Mouse (Mus musculus): ENCODE results near the gene Fgf12. TPM values are rescaled to one million over a fixed set of nuclear protein-coding genes. Genes with fewer than 3 reads are reported as not detected.

Fgf12 gene
- total RNA-seq (2014; fragmentation: Nextera tagmentation) (not detected in 2 replicates), total RNA-seq (2017) (0.93 TPM in 1 of 2 replicates, not detected in the other)

DNA sequence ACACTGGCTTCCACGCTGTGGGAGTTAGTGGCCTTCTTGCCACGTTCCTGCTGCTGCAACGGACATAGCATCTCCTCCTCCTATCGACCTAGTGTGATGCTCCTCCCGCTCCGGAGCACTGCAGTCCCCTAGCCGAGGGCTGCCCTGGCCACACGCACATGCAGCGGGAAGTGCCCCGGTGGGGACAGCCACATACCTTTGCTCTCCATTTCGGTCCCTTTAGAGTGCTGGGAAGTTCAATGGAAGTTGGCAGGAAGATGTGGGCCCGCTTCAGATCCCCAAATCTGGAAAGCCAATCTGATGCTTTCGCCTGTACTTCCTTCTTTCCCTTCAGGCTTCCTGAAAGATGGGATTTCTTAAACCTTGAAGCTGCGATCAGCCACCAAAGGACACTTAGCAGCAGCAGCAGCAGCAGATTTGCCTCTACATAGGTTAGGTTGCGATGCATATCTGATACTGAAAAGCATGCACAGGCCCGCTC is at the start of gene Fgf12:
TSS of gene Fgf12 (minus strand) at position 431 of the 481 bp plus-strand sequence.
- no peak for ATAC-seq (replicated peaks; ENCODE audit: poor library complexity, severe bottlenecking)

DNA sequence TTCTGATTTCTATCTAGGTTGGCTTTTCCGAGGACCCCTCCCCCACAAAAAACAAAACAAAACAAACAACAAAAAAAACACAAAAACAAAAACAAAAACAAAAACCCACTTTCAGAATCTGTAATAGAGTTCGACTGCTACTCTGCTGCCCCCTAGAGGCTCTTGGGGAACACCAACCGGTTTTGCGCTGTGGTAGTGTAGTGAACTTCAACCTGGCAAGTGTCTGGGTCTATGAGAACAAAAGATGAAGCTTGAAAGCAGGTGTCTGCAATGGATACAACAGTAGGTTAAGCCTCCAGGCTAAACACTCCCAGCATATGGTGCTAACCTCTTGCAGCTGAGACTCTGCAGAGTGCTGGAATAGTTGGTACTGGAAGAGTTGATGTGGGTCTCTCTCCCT is 40.2 kb upstream of the Fgf12 start:
- no peak; the same call in 1 of the 2 replicates for ATAC-seq (replicated peaks; ENCODE audit: poor library complexity, severe bottlenecking)

DNA sequence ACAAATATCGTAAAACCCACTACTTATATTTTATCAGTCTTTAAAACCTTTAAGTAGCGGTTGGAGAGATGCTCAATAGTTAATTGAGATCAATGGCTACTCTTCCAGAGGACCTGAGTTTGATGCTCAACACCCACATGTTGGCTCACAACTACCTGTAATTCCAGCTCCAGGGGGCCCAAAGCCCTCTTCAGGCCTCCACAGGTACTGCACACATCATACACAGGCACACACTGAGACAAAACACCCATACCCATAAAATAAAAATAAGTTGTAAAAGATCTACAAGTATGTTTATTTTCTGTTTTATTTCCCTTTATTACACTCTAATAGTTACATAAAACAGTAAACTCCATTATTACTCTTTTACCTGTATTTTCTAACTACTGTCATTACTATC is 17.4 kb upstream of the Fgf12 start:
- ATAC-seq (replicated peaks; ENCODE audit: poor library complexity, severe bottlenecking), result no peak

DNA sequence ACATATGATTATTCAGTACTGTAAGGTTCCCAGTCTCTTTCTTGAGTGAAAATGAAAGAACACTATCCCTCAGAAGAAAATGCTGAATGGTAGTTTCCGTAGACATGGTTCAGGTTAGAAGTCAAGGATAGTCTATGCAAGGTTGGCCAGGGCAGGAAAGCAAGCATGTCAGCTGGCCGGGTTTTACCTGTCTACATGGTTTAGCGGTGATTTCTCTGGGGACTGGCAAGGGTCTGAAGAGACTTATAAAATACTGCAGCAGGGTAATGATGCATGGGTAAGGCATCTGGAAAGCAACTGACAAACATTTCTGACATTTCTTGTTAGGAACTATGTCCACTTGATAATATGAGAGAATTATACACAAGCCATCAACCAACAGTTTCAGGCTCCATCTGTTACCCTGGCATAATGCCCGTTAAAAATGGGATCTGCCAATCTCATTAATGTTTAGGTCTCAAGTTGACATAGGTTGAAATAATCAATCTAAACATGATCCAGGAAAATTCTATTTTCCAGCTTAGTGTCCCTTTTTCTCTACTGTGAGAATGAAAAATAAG is 8.6 kb upstream of the Fgf12 start:
- no peak for ATAC-seq (replicated peaks; ENCODE audit: poor library complexity, severe bottlenecking)

DNA sequence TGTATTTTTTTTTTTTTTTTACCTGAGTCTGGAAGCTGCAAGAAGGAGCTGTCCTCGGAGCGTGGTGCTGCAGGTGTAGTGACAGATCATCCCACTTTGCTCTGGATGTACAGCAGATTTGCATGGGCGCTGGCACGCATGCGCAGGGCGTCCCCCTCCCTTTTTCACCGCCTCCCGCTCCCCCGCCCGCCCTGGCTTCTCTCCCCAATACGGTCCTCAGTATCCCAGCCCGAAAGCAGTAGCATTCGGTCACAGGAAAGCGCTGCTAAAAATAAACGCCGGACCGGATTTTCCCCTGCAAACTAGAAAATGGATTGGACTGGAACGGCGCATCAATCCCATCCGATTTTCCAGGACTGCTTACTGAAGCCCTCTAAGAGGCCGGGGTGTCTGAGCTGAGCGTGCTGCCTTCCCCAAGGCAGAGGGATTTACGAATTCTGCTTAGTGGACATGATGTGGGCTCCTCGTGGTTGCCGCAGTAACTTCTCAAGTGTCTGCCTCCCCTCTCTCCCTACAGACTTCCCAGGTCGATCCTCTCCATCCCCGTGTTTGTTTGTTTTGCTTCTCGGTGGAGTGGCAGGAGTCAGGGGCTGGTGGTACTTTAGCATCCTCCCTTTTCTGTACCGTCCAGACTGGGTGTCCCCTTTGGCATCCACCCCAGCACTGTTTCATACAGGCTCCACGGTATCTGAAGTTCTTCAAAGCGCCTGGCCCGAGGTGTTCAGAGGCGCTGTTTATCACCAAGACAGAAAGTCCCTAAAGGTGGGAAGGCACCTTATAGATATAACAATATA is 453 bp upstream of the Fgf12 start:
- no peak for ATAC-seq (replicated peaks; ENCODE audit: poor library complexity, severe bottlenecking)

DNA sequence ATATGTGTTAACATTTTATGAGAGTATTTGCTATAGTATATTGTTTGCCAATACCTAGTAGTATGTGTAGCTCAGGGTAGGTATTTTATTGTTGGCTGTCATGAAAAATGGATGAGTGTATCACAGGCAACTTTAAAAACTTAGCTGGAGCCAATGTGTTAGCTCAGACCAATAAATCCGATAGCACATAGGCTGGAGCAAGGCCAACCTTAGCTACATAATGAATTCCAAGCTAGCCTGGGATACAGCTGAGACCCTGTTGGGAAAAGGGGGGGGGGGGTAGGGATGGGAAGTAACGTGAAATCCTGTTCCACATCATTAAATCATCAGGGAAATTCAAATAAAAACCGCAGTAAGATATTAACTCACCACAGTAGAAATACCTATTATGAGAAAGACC is 18.4 kb downstream of the Fgf12 start:
- ATAC-seq (replicated peaks; ENCODE audit: poor library complexity, severe bottlenecking), result no peak

DNA sequence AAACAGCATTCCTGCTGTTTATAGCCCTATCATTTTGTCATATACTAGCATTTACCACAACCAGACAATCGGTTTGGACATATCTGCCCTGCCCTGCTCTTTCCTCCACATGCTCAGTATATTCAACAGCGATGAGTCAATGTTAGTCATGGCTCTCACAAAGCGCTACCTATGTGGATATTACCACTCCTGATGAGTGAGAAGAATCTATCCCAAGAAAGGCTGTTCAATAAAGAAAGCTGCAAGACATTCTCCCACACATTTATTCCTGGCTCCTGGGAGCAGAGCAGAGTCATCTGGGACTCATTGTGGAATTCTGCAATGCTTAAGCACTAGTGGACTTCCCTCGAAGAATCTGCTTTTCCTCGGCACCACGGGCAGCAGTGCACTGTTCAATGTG is 26.1 kb downstream of the Fgf12 start:
- ATAC-seq (replicated peaks; ENCODE audit: poor library complexity, severe bottlenecking), result no peak

DNA sequence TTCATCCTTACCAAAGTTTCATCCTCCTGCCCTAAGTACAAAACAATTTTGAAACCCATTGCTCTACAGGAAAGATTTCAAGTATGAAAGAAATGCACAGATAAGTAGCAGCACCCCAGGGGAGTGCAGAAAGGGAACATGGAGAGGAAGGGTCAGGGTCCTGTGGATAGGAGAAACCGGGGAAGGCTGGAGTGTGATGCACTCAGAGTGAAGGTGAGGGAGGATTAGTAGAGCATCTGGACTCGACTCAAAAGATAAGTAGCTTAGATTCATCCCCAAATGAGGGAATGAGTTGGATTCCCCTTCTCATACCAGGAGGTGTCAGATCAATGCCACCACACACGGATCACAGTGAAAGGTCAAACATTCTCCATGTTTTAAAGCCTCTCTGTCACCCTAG is 46.2 kb downstream of the Fgf12 start:
- ATAC-seq (replicated peaks; ENCODE audit: poor library complexity, severe bottlenecking), result no peak

DNA sequence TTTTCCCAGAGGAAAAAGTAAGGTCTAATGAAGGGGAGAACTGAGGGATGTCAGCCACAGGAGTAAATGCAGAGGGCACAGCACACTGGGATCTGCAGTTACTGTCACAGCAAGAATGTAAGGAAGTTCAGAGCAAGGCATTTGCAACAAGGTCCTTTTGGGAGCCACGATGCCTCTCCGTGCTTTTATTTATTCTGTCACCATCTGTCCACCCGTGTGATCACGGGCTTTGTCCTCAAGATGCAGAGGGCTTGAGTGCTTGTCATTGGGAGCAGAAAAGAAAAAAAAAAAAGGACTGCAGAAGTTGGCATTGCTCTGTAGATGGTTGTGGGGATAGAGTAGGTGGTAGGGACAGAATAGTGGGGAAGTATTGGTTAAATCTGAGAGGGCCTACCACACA is 52.5 kb downstream of the Fgf12 start:
- no peak for ATAC-seq (replicated peaks; ENCODE audit: poor library complexity, severe bottlenecking)

DNA sequence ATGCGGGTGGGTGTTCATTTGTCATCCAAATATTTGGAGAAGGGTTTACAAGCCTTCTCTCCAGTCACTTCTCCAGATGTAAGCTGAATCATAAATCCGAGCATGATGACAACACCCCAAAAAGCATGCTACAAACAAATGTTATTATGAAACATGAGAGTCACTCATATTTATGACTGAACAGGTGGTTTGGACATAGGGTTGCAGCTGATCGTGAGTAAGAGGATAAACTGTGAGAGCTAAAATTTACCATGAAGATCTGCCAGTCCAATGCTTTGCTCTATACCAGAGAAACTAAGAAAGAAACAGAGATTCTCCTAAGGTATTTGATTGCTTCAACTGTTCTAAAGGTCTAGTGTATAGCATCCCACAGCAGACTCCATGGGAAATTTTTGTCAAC is 56.0 kb downstream of the Fgf12 start:
- ATAC-seq (replicated peaks; ENCODE audit: poor library complexity, severe bottlenecking), result no peak

DNA sequence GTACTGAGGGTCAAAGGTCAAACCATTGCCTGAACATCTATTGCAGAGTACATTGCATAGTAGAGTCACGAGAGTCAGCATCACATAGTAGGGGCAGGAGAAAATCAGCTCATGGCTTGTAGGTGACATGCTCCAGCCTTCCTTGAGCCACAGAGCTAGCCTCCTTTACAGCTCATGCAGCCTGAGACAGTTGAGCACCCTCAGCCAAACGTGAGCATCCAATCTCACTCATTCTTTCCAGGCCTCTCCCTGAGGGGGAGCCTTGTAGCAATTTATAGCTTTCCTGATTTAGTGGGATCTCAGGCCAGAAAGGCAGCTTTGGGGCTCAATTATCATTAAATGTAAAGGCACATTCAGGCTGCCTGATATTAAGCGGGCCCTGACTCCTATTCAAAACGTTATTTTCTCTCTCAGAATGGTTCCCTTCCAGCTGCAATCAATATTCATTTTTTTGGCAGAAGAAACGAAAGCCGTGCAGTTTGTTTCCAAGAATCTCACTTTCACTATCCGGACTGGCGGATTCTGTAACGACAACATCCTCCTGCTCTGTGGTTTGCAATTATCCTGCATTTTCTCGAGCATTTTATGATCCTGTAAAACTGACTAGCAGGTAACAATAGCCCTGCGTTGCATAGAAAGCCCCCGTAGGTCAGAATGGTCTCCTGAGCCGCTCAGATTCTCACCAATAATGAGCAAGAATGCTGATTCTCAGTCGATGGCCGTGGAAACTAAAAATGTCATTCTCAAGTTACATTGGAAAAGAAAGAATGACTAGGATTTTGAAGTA is 58.6 kb downstream of the Fgf12 start:
- ATAC-seq (replicated peaks; ENCODE audit: poor library complexity, severe bottlenecking), result no peak

DNA sequence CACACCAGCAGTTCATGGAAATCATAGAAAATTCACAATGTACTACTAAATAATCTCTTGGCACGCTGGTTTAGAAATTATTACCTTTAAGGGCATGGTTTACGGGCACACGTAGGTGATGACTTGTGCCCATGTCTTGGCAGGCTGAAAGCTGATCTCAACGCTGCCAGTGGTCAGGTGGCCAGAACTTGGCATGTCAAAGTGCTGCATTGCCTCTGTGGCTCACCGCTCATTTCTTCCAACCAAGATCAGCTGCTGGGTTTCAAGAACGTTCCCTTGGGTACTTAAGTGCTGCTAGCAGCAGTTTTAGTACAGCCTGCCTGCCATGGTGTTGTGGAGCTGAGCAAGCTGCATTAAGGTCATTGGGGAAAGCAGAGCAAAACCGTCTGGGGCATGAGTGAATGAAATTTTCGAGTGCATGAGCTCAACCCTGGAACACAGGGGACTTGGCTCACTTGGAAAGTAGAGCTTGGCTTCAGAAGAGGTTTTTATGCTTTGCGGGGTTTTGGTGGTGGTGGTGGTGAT is 63.9 kb downstream of the Fgf12 start:
- no peak for ATAC-seq (replicated peaks; ENCODE audit: poor library complexity, severe bottlenecking)

DNA sequence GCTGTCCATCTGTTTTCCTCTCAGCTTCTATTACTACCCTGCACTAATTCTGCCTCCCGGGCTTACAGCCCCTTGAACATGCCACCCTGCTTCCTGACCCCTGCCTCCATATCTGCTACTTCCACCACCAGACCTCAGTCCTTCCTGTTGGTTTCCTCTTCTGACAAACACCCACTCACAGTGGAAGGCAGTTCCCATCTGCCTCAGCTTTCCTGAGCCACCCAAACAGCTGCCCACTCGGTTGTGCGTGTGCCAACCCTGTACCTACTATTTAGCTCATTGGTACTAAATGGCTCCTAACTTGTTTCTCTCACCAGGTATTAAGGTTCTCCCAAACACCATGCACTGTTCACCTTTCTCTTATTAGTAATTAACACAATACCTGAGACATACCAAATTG is 71.2 kb downstream of the Fgf12 start:
- no peak for ATAC-seq (replicated peaks; ENCODE audit: poor library complexity, severe bottlenecking)

DNA sequence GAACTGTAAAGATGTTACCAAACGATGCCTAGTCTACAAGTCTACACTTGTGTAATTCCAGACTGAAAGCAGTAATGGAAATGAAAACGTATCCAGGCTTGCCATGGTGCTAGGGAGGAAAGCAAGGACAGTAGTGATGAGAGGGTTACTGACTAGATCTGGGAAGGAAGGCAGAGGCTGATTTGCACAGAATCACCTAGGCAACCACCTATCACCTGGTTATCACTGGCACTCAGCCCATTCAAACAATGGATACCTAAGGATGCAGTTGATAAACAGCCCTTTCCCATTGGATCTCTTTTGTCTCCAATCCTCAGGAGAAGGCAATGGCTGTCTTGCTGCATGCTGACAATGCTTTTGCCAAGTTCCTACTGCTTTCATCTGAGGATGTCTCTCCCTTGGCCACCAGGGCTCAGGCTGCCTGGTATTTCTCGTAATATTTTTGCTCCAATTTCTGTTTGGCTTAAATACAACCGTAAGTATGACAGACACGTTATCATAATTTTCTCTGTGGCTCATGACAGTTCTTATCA is 84.0 kb downstream of the Fgf12 start:
- ATAC-seq (replicated peaks; ENCODE audit: poor library complexity, severe bottlenecking), result no peak

DNA sequence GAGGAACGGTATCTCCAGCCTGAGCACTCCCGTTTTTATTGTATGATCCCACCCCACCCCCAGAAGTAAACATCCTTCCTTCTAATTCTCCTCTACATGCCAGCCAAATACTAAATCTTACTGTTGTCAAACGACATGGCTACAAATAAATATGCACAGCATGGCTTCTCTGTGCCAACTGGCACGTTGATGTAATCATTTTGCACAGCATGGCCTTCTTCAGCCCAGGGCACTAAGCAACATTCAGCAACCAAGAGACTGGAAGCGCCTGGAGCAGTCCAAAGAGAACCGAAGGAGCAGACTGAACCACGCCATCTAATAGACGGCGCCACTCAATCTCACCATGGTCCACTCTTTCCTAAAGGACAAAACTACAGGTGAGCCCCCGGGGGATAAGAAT is 100.2 kb downstream of the Fgf12 start:
- ATAC-seq (replicated peaks; ENCODE audit: poor library complexity, severe bottlenecking), result no peak

DNA sequence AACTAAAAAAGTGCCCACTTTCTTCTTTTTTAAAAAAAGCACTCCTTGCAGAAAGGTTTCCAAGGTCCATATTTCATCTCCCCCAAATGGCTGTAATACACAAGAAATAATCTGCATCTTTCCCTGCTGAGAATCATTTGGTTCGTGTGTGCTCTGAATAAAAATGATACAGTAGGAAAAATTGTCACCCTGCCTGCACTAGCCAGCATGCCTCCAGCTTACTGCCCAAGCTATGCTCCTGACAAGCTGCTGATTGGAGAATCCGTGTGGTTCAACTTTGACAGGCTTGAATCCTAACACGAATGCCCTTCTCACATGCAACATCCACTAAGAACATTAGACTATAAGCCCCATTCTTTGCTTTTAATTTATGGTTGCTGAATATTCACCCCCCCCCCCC is 102.3 kb downstream of the Fgf12 start:
- ATAC-seq (replicated peaks; ENCODE audit: poor library complexity, severe bottlenecking), result no peak

DNA sequence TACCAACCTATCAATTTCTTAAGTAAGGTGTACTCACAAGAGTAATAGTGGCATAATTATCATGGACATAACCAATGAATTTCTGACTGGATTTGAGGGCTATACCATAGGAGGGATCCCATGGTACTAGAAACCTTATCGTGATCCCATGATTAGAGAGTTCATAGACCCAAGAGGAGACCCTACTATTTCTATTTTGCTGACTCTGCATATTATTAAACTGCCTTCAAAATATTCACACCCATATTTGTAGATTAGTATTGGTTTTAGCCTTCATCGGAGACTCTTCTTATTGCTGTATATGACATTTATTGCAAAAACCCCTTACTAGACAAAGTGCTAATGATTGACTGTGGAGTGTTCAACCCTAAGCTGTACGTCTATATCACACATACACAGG is 107.8 kb downstream of the Fgf12 start:
- no peak for ATAC-seq (replicated peaks; ENCODE audit: poor library complexity, severe bottlenecking)

DNA sequence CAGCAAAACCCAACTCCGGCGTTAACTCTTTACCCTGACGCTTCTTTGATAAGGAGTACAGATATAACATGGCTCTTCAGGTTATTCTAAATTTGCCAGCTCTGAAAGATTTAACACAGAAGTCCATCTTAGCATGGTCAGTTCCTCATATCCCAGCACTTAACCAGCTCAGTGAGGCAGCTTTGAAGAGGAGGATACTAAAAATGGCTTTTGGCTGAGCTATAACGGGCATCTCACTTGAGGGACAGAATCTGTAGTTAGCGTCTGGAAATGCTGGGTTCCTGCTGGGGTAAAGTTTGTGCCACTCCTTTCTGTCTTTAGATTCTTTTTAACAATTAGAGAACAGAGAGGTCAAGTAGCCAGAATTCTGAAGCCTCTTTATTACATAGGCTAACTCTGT is 121.1 kb downstream of the Fgf12 start:
- ATAC-seq (replicated peaks; ENCODE audit: poor library complexity, severe bottlenecking), result no peak

DNA sequence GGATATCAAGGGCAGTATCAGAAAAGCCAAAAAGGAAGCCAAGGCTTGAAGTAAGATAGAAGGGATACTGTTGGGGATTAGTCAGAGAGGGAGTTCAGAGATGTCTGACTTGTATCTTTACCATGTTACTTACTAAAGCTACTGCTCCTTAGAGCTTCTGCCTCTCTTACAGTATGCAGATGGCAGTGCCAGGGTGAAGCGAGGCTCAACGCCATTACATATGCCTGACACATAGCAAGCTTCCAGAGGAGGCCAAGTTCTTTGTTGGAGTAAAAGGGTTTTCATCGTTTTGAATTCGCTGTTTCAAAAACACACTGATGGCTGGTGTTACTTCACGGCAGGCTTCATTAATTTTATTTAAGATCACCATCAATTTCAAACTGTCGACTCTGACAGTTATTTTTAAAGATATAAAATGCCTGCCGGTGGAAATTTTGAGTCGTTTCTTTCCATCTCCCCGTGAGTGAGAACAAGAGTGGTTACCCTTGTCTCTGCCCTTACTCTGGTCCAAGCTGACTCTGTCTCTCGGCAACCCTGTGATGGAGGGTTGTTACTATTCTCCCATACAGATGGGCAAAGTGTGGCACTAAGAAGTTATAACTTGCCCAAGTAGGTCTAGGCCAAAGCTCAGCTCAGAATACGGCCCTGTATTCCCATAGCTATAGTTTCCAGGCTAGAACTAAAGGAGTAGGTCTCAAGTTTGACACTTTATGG is 121.9 kb downstream of the Fgf12 start:
- no peak for ATAC-seq (replicated peaks; ENCODE audit: poor library complexity, severe bottlenecking)

DNA sequence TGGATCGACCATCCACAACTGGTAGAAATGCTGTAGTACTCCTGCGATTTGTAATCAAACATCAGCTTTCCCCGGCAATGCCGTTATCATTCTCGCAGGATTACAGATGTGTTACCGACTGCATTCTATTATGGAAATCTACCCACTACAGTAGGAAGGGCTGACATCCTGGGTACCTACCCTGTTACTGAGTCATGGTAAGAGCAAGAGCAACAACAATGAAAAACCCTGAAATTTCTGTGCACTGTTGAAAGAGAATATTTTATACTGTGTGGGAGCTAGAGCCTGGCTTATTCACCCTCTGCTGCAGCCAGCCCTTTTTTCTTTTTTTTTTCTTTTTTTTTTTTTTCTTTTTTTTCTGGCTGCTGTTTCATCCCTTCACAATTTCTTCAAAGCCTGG is 126.6 kb downstream of the Fgf12 start:
- ATAC-seq (replicated peaks; ENCODE audit: poor library complexity, severe bottlenecking), result no peak

Data from granulocyte monocyte progenitor cell, adult 5-6 weeks (primary cell).